Mouse (Mus musculus): ENCODE results near the gene Rab30.
A peak's percentile ranks its signal among the peaks of the same experiment; 100 is the strongest.
"Not testable (repeated sequence)": the region's sequence is repeated elsewhere in the genome, so short reads cannot be mapped to it uniquely, and the experiment has no call there.

Rab30 gene

DNA sequence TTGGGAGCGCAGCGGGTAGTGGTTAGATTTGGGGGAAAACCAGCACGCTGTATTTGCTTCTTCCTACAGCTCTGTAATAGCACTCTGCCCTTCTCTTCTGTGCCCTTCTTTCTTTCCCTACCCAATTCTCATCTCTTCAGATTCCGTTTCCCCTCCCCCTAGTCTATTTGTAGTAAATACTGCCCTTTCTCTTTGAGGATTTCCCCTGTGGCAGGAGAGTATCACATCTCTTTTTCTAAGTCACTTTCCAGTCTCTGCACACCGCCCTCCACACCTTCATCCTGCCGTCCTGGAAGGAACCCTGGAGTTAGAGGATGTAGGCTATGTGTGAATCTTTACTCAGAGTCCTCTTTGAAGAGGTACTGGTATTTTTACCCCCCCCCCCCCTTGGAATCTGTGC, 1.9 kb downstream of the Rab30 start:
- DNase-seq (ENCODE audit: extremely low read depth, insufficient read length, low spot score), result no peak

DNA sequence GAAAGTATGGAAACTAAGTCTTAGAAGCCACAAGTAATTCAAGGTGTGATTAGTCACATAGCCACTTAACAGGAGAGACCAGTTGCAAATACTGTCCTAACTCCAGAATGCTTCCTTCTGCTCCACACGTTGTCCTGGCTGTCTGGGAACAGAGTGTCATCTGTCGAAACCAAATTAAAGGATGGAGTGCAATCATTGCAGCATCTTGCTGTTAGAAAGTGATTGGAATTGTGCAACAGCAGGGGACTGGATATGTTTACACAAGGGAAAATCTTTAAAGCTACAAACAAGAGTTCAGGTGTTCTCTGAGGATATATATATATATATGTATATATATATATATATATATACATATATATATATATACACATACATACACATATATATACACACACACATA, 9.0 kb downstream of the Rab30 start:
- no peak for DNase-seq (ENCODE audit: extremely low read depth, insufficient read length, low spot score)

- DNase-seq (ENCODE audit: extremely low read depth, insufficient read length, low spot score), result no peak
These were observed 16.7 kb downstream of the Rab30 start for GRCm38 (mm10) chr7:92758067-92758466.

- DNase-seq (ENCODE audit: extremely low read depth, insufficient read length, low spot score), result no peak
These were observed 19.2 kb downstream of the Rab30 start for GRCm38 (mm10) chr7:92760651-92761050.

- no peak for DNase-seq (ENCODE audit: extremely low read depth, insufficient read length, low spot score)
These were observed 19.8 kb downstream of the Rab30 start for GRCm38 (mm10) chr7:92761161-92761560.

DNA sequence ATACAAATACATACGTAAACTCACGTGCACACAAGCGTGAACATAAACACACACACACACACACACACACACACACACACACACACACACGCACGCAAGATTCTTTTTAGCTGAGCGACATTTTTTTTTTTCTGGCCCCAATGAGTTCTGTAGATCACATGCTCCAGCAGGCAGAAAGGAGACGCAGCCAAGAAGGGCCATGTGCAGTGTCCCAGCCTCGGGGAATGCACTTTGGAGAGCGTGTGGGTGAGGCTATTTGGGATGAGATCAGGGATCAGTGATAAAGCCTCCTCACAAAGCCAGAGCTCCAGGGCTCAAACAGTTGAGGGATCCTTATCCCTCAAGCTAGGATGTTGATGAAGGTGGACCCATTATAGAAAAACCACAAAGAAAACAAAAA, 24.0 kb downstream of the Rab30 start:
- DNase-seq (ENCODE audit: extremely low read depth, insufficient read length, low spot score), result no peak

GRCm38 (mm10) chr7:92766096-92767090, 25.0 kb downstream of the Rab30 start:
- DNase-seq (ENCODE audit: extremely low read depth, insufficient read length, low spot score), result no peak

DNA sequence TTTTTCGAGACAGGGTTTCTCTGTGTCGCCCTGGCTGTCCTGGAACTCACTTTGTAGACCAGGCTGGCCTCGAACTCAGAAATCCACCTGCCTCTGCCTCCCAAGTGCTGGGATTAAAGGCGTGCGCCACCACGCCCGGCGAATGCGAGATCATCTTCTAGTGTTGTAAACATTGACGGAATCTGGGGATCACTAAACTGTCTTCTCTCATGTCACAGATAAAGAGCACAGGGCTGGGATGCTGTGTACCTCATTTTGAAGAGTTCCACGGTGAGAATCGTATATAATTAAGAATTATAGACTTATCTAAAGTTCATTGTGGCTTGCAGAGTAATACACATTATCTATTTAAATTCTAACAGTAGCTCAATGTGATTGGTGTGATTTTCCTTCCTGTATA, 26.7 kb downstream of the Rab30 start:
- DNase-seq (ENCODE audit: extremely low read depth, insufficient read length, low spot score), result not testable (repeated sequence)

DNA sequence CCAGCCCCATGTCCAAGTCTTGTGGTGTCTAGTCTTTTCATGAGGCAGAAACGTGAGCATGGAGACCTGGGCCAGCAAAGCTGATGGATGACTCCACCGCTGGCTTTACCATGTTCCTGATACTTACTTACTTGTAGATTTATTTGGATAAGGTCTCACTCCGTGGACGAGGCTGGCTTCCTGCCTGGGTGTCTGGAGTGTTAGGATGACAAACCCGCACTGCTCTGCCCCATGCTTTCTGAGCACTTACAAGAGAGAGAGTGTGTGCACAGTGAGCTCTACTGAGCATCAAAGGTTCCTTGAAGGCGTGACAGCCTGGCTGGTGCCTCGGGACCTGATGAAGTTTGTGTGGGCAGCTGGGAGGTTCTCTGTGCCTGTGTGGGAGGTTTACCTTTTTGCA, 27.5 kb downstream of the Rab30 start:
- no peak for DNase-seq (ENCODE audit: extremely low read depth, insufficient read length, low spot score)

GRCm38 (mm10) chr7:92773006-92773405, 31.6 kb downstream of the Rab30 start:
- no peak for DNase-seq (ENCODE audit: extremely low read depth, insufficient read length, low spot score)

- no peak for DNase-seq (ENCODE audit: extremely low read depth, insufficient read length, low spot score)
These were observed 32.2 kb downstream of the Rab30 start for GRCm38 (mm10) chr7:92773596-92773995.

DNA sequence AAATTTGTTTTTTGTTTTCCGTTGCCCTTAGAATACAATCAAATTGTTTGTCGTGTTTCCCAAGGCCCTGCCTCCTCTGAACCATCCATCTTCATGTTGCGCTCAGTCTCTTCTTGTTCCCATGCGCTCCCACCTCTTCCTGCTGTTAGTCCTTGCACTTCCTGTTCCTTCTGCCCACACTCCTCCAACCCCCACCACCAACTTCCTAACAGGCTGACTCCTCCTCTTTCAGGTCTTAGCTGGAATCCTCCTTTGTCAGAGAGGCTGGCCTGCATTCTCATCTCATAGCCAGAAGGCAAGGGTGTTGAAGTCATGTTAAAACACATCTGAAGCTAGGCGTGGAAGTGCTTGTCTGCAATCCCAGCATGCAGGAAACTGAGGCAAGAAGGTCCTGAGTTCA, 33.3 kb downstream of the Rab30 start:
- DNase-seq (ENCODE audit: extremely low read depth, insufficient read length, low spot score), result no peak

DNA sequence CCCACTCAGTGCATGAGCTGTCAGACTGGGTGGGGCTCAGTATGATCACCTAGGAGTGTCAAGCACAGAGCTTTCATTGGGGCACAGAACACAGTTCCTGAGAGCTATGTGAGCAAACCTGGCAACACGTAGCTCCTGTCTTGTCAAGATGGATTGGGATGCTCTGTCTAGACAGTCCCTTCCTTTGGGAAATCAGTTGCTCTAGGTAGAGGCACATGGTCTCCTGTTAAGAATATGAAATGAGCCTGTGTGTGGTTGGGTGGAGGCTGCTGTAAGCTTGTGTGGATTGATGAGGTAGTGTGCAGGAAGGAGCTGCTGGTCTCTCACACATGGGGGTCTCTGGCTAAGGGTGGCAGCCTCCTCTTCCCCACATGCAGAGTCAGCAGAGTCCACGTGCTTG, 34.3 kb downstream of the Rab30 start:
- DNase-seq (ENCODE audit: extremely low read depth, insufficient read length, low spot score), result no peak

DNA sequence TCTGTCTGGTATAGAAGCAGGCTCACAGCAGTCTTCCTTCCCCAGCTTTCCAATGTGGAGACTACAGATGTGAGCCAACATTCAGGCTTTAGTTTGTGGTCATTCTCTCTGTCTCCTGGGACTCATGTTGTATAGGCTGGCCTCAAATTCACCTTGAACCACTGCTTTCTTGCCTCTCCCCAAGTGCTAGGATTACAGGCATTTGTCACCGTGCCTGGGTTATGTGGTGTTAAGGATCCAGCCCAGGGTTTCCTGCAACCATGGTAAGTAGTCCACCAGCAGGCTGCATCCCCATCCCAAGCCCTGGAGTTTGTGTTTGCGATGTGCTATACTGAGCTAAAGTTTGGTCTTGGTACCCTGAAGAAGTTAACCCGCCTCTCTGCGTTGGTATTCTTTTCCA, 35.2 kb downstream of the Rab30 start:
- peak; percentile 44 for DNase-seq (ENCODE audit: extremely low read depth, insufficient read length, low spot score)

GRCm38 (mm10) chr7:92777108-92777973, 35.9 kb downstream of the Rab30 start:
- peak; percentile 20 for DNase-seq (ENCODE audit: extremely low read depth, insufficient read length, low spot score)

- DNase-seq (ENCODE audit: extremely low read depth, insufficient read length, low spot score), result no peak
These were observed 37.7 kb downstream of the Rab30 start for GRCm38 (mm10) chr7:92779058-92779457.

DNA sequence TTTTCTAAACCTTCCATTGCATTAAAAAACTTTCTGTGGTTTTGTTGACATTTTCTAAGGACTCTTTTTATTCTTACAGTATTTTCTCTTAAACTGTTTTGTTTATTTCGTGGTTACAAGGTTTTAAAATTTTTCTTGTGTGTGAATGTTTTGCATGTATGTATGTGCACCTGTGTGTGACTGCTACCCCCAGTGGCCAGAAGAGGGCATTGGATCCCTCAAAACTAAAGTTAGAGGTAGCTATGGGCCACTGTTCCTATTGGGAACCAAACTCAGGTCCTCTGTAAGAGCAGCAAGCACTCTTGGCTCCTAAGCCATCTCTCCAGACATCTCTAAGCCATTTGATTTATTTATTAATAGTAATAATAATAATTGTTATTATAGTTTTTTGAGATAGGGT, 40.0 kb downstream of the Rab30 start:
- no peak for DNase-seq (ENCODE audit: extremely low read depth, insufficient read length, low spot score)

GRCm38 (mm10) chr7:92781948-92782347, 40.5 kb downstream of the Rab30 start:
- no peak for DNase-seq (ENCODE audit: extremely low read depth, insufficient read length, low spot score)

GRCm38 (mm10) chr7:92782511-92782910, 41.1 kb downstream of the Rab30 start:
- no peak for DNase-seq (ENCODE audit: extremely low read depth, insufficient read length, low spot score)

DNA sequence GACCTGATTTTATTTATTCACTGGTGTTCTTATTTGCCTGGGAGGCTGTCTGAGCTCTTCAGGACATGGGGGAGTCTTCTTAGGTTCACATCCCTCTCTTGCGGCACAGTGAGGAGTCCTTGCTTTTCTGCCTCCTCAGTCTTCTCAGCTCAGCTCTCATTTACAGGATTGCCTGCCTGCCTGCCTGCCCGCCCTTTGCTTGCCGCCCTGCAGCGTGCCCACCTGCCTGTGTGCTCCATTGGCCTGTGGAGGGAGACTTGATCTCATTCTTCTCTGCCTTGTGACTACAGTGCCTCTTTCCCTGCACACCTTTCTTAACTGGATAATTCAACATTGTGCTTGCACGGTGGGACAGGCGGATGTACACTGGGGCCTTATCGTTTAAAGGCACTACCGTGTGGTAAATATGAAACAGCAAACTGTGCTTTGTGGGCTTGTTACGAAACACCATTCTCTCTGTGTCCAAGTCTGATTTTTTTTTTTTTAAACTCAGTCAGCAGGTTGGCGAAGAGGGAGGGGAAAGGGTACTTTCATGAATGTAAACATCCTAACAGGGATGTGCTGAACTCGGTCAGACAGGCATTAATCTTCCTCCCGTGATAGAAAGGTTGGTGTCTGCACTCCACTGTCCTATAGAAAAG, 41.9 kb downstream of the Rab30 start:
- no peak for DNase-seq (ENCODE audit: extremely low read depth, insufficient read length, low spot score)

- no peak for DNase-seq (ENCODE audit: extremely low read depth, insufficient read length, low spot score)
These were observed 42.5 kb downstream of the Rab30 start for GRCm38 (mm10) chr7:92783914-92784313.
